Mouse (Mus musculus): ENCODE measurements around the gene Rpl11.

- TF ChIP-seq TAL1 (IDR thresholded peaks at IDR 0.05; ENCODE audit: low read length) (no peak), GATA1 (IDR thresholded peaks at IDR 0.05; ENCODE audit: low read length) (no peak)
These were observed 9.9 kb upstream of the Rpl11 start for GRCm38 (mm10) chr4:136063143-136063542.
